Mouse (Mus musculus) G1E (cell line): Measurements from ENCODE around the gene 1700016C15Rik. TPM values are rescaled to one million over a fixed set of nuclear protein-coding genes. Genes with fewer than 3 reads are reported as not detected.

Experiments used
- ATAC-seq: 2 replicates; pipeline ENCODE4 v1.8.0; 2016; ENCODE audit warnings: mild to moderate bottlenecking; ENCODE audit not compliant: insufficient number of reproducible peaks, poor library complexity, low FRiP score, severe bottlenecking; ENCODE audit errors: extremely low read depth
- DNase-seq: peaks from one replicate; pipeline ENCODE4 v3.0.0; 2012; ENCODE audit warnings: low spot score
- H3K27me3 ChIP-seq: 2 replicates; pipeline ENCODE4 v1.6.1; 2012; ENCODE audit warnings: mild to moderate bottlenecking, low read length, inconsistent platforms; ENCODE audit not compliant: insufficient read depth
- H3K36me3 ChIP-seq: replicated peaks from 2 replicates; pipeline ENCODE3; 2012; ENCODE audit warnings: mild to moderate bottlenecking, inconsistent platforms
- H3K4me1 ChIP-seq: 2 replicates; pipeline ENCODE4 v1.6.1; 2012; ENCODE audit warnings: low read depth, low read length, inconsistent platforms, mixed read lengths; ENCODE audit not compliant: insufficient read depth
- H3K4me3 ChIP-seq: 2 replicates; pipeline ENCODE4 v1.5.1; 2012; ENCODE audit warnings: low read depth, mild to moderate bottlenecking, inconsistent platforms, low read length, moderate library complexity, mixed read lengths
- H3K9me3 ChIP-seq: replicated peaks from 2 replicates; pipeline ENCODE4 v1.6.1; 2012; ENCODE audit warnings: inconsistent platforms
- CTCF ChIP-seq: IDR thresholded peaks from 2 replicates; pipeline ENCODE4 v1.5.1; 2012; ENCODE audit warnings: low read depth, low read length, inconsistent platforms, mixed read lengths
- GATA1 ChIP-seq: IDR thresholded peaks from 2 replicates; pipeline ENCODE4 v1.6.1; 2012; ENCODE audit warnings: borderline replicate concordance, low read length, inconsistent platforms, mixed read lengths
- GATA2 ChIP-seq: IDR thresholded peaks from 2 replicates; pipeline ENCODE4 v1.6.1; 2012; ENCODE audit warnings: low read depth, low read length, inconsistent platforms, borderline replicate concordance
- POLR2AphosphoS5 ChIP-seq: IDR thresholded peaks from 2 replicates; pipeline ENCODE4 v1.6.1; 2012; ENCODE audit warnings: low read depth, low read length, inconsistent platforms; ENCODE audit not compliant: insufficient replicate concordance
- TAL1 ChIP-seq: conservative IDR thresholded peaks from 2 replicates; pipeline ENCODE4 v1.6.1; 2012; ENCODE audit warnings: low read depth, low read length, inconsistent platforms, mixed read lengths
- polyA plus RNA-seq: library from polyadenylated mRNA; stranded (reverse); fragments of >175 nt; gene quantifications from 2 replicates; pipeline ENCODE4 v1.2.3, GENCODE M21; 2012
- total RNA-seq, 2 experiments: library from RNA; stranded (forward) in 1 of 2; stranded (reverse) in 1 of 2; fragments of 200-1000 nt in 1 of 2; fragments of >200 nt in 1 of 2; fragmentation: Nextera tagmentation in 1 of 2; gene quantifications; 2 replicates each; pipeline ENCODE4 v1.2.3; 2014 to 2017

Gene 1700016C15Rik
- not detected in 2 replicates for total RNA-seq (2014; fragmentation: Nextera tagmentation)
- total RNA-seq (2017): not detected in 2 replicates
- not detected in 2 replicates for polyA plus RNA-seq

DNA sequence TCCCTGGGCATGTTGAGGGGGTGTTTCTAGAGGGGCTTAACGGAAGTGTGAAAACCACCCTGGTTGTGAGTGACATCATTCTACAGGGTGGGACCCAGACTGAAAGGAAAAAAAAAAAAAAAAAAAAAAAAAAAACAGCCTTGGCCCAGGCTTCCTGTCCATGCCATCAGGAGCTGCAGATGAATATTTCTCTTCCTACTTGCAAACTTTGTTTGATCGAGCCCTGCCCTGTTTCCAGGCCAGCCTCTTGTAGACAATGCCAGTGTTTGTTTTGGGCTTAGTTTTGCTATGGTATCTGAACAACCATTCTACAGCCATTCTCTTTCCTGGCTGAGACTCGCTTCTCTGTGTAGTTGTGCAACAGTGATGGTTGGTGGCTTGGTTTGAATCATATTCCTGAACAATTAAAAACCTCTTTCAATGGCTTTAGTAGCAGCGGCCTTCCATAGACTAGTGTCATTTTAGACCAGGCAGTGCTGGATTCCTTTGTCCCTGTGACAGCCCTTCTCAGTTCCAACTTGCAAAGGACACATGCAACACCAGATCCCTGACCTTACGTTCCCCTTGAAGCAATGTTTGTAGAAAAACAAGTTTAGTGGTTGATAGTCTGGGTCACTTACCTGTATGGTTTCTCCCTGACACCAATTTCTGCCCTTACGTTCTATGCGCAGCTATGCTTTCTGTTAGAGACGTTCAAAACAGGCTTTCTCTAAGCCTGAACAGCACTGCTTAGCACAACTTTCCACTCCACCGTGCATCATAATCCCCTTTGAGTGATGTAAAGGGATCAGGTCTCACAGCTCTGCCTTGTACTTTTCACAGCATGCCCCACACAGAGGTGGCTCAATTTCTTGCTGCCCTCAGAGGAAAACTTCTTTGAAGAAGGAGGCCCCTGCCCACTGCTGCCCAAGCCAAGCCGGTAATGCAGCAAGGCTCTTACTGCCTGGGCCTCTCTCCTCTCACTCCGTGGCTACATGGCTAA is at the start of gene 1700016C15Rik:
Gene 1700016C15Rik, plus strand, starts transcription at position 772 of the 982 bp plus-strand sequence.
- no peaks in the 10 kb centered on the region for H3K27me3 ChIP-seq
- ATAC-seq: no peak
- TF ChIP-seq POLR2AphosphoS5 (no peak), GATA2 (no peak), GATA1 (no peak), TAL1 (no peak), CTCF (no peak)
- no peaks in the 10 kb centered on the region for H3K36me3 ChIP-seq
- no peak within 1 kb of the TSS for H3K4me3 ChIP-seq
- H3K9me3 ChIP-seq: 0 out of 2 replicates have a peak, but pooled peaks cover 3% of the 10 kb centered on the region
- DNase-seq: no peak
- no peaks in the 10 kb centered on the region for H3K4me1 ChIP-seq

DNA sequence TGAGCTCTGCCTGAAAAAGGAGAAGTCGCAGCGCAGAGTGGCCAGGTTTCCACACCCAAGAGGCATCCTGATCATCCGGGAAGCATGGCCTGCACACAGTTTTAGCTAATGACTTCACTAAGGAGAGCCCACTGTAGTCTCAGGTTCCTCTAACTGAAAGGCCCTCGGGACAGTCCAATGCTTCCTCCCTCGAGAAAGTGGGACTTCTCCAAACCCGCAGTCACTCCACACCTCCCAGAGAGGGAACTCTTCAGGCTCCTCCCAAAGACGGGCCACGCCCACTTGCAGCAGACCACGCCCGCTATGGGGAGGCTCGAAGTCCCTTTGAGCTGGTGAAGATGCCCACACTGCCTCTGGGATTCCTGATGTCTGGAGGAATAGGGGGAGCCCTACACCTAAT is 48.4 kb upstream of the 1700016C15Rik start:
- TF ChIP-seq GATA1 (no peak), TAL1 (no peak), POLR2AphosphoS5 (no peak), CTCF (no peak), GATA2 (no peak)
- H3K4me1 ChIP-seq: peaks cover 3% of the 10 kb centered on the region; the same call in 1 of the 2 replicates
- H3K9me3 ChIP-seq: no peaks in the 10 kb centered on the region
- ATAC-seq: no peak
- H3K27me3 ChIP-seq: no peaks in the 10 kb centered on the region; the same call in 1 of the 2 replicates
- H3K36me3 ChIP-seq: no peaks in the 10 kb centered on the region
- DNase-seq: no peak
- H3K4me3 ChIP-seq: no peak overlapping the region

DNA sequence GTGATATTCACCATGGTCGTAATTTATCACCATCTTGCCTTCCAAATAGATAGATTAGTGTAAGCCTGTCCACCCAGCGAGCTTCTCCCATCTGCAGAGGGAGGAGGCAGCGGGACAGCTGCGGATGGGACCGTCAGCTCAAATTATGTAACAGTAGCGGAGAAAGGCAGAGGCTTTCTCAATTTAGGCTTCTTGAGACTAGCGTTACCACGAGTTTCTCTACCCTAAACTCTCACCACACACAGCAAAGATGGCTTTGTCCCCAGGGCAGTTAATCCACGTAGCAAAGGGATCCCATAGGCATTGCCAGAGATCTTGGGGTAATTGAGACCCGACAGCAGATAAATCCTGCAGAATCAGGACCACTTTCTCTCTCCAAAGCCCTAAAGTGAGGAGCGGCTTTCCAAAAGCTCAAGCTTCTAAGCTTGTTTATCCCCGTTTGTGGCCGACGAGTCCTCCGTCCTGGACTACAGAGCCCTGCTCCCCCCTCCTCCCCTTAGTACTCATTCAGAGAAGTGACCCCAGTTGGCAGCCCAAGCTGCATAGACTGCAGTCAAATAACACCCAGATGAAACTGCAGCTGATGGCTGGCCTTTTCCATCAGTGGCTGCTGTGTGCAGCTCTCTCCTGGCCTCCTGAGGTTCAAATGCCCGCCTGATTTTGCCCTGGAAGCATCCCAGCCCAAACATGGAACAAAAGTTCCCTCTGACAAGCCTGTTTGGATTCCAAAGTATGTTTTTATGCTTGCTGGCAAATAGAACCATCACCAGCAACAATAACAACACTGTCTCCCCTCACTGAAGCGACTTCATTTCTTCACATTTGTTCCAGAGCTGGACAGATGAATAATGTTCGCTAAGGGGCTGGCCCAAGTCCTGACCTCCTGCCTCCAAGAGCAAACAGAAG is 45.4 kb upstream of the 1700016C15Rik start:
- Histone ChIP-seq H3K4me1 (peaks cover 3% of the 10 kb centered on the region; the same call in 1 of the 2 replicates), H3K9me3 (no peaks in the 10 kb centered on the region), H3K4me3 (no peak overlapping the region), H3K27me3 (no peaks in the 10 kb centered on the region), H3K36me3 (no peaks in the 10 kb centered on the region)
- ATAC-seq (no peak), DNase-seq (no peak)
- TF ChIP-seq CTCF (no peak), GATA2 (no peak), GATA1 (no peak), TAL1 (no peak), POLR2AphosphoS5 (no peak)

DNA sequence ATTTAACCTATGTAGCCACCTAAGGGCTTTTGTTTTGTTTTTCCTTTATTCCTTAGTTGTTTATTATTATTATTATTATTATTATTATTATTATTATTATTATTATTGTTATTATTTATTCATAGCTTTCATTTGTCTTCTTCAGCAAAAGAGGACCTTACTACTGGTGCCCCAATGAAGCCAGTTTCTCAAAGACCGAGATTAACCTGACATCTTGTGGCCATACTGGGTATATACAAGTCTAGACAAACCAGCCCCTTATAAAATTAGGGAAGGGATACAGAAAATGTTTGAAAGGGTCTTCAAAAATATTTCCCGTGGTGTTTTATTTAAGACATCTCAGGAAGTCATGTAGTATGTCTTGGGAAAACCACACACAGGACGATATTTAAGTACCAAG is 44.7 kb upstream of the 1700016C15Rik start:
- Histone ChIP-seq H3K4me3 (no peak overlapping the region), H3K9me3 (no peaks in the 10 kb centered on the region), H3K4me1 (peaks cover 3% of the 10 kb centered on the region; the same call in 1 of the 2 replicates), H3K36me3 (no peaks in the 10 kb centered on the region), H3K27me3 (no peaks in the 10 kb centered on the region)
- ATAC-seq (no peak), DNase-seq (peak; percentile 18)
- TF ChIP-seq POLR2AphosphoS5 (no peak), GATA2 (no peak)

DNA sequence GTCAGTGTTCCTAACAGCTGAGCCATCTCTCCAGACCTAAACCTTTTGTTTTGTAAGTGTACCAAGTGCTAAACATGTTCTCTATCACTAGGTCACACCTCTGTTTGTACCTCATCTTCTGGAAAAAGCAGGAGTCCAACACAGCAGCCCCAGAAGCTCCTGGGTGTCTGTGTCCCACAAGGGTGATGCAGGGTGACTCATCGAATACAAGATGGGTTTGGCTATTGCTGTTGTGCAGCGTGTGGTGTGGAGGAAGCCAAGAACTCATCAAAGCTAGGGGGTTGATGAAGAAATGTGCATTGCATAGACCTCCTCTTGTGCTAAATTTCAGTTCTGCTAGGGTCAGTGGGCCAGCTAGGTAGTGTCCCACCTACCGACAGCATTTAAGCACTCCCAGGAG is 43.5 kb upstream of the 1700016C15Rik start:
- Histone ChIP-seq H3K9me3 (no peaks in the 10 kb centered on the region), H3K27me3 (no peaks in the 10 kb centered on the region), H3K36me3 (no peaks in the 10 kb centered on the region), H3K4me1 (peaks cover 2% of the 10 kb centered on the region; the same call in 1 of the 2 replicates), H3K4me3 (no peak overlapping the region)
- ATAC-seq (no peak), DNase-seq (no peak)
- TF ChIP-seq CTCF: no peak
- no peak for TF ChIP-seq POLR2AphosphoS5
- no peak for TF ChIP-seq GATA1
- TF ChIP-seq TAL1: no peak
- no peak for TF ChIP-seq GATA2

DNA sequence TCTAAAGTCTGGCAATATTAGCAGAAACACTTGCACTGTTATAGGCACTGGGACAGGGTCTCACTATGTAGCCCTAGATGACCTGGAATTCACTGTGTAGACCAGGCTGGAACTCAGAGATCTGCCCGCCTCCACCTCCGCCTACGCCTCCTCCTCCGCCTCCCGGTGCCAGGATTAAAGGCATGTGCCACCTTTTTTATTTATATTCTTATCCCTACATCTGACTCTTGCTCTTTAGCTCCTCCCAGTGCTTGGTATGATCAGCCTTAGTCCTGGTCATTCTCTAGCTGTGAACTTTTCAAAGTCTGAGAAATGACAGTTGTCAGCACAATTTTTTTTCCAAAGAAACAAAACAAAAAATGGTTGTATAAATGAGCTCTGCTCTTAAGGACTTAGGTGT is 42.6 kb upstream of the 1700016C15Rik start:
- no peak for DNase-seq
- ATAC-seq: no peak

More for the DNA sequence above, 42.6 kb upstream of the 1700016C15Rik start:
- TF ChIP-seq POLR2AphosphoS5: no peak
- TF ChIP-seq GATA2: no peak
- TF ChIP-seq CTCF: no peak
- no peak for TF ChIP-seq GATA1
- no peak for TF ChIP-seq TAL1
- Histone ChIP-seq H3K27me3 (no peaks in the 10 kb centered on the region), H3K36me3 (no peaks in the 10 kb centered on the region), H3K9me3 (no peaks in the 10 kb centered on the region), H3K4me1 (no peaks in the 10 kb centered on the region), H3K4me3 (no peak overlapping the region)
